Mouse (Mus musculus) layer of hippocampus, postnatal 25 days (tissue): ENCODE data around the gene Pah. TPM values are rescaled to one million over a fixed set of nuclear protein-coding genes. Genes with fewer than 3 reads are reported as not detected.

Source experiments
- DNase-seq, 2 experiments: peaks; one replicate each; pipeline ENCODE4 v3.0.0; 2022; ENCODE audit warnings: mixed read lengths in 2 of 2, low spot score in 1 of 2; ENCODE audit errors: extremely low spot score in 1 of 2
- total RNA-seq, 2 experiments: library from RNA; stranded (reverse); gene quantifications; 2 replicates each; pipeline ENCODE4 v1.2.3; 2021

Gene Pah
- total RNA-seq: not detected

DNA sequence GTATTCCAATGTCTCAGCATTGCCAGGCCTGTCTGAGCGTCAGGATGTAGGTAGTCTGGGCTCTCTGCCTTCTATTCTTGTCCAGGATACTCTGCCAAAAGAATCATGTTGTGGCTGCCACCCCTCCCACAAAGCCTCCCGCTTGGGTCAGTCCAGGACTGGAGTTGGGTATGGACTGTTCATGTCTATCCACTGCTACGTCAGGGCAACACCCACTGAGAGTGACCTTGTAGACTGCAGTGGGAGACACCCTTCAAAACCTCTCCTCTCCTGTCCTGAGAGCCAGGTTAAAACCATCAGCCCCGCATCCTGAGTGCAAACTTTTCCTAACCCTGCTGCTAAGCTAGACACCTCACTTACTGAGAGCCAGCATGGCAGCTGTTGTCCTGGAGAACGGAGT lies at the start of gene Pah:
Pah (plus strand) TSS at position 150 of the 400 bp plus-strand sequence.
- no peak for DNase-seq

DNA sequence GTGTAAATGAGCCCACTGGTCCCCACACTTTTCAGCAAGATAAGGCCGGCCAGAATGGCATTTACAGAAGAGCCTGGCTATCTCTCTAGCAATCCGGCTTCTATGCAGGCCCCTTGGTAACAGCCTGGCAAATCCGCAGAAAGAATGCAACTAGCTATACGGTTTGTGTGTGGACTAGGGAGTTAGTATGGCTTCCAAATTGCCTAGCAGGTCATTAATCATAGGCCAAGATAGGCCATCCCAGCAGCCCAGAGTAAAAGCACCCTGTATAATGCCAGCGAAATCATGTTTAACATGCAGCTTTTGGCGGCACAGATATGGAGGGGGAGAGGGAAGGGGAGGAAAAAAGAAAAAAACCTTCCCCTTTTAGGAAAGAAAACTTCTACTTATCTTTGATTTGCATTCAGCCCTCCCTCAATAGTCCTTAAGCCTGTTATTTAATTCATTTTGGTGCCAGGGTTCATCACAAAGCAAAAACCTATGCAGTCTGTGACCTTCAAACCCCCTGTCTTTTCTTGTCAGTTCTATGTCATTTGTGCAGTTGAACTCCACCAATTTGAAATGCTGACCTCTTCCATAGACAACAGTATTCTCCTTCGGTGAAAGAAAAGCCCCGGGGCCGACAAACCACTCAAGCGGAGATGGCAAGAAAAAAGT lies 48.0 kb upstream of the Pah start:
- DNase-seq: no peak

DNA sequence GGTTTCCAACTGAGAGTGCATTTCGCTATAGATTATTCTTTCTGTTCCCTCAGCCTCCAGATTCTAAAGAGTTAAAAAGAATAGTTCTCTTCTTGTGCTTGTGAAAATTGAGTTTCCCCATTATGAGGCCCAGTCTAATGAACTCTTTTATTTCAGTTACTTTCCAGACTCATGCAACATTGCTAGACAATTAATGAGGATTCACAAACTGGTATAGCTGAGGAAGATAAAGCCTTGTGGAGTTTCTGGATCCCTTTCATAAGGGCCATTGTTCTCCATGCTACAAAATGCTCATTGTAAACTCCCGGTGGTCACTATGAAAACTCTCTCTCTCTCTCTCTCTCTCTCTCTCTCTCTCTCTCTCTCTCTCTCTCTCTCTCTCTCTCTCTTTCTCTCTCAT lies 46.6 kb upstream of the Pah start:
- DNase-seq: no peak

DNA sequence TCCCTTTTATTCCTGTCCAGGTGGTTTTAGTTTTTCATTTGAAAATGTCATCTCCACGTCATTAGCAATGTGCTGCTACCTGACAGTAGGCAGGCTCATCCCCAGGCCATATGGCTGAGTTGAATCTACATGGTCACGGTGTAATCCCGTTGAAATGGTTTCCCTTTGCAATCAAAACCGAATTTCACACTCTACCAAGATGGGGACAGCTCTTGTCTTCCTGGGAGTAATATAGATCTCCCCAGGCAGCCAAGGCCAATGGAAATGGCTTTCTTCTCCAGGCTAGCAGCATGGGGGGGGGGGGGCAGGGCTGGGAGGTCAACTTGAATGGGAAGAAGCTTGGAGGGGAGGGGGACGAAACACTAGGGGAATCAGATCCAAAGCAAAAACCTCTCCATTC lies 43.7 kb upstream of the Pah start:
- no peak for DNase-seq

DNA sequence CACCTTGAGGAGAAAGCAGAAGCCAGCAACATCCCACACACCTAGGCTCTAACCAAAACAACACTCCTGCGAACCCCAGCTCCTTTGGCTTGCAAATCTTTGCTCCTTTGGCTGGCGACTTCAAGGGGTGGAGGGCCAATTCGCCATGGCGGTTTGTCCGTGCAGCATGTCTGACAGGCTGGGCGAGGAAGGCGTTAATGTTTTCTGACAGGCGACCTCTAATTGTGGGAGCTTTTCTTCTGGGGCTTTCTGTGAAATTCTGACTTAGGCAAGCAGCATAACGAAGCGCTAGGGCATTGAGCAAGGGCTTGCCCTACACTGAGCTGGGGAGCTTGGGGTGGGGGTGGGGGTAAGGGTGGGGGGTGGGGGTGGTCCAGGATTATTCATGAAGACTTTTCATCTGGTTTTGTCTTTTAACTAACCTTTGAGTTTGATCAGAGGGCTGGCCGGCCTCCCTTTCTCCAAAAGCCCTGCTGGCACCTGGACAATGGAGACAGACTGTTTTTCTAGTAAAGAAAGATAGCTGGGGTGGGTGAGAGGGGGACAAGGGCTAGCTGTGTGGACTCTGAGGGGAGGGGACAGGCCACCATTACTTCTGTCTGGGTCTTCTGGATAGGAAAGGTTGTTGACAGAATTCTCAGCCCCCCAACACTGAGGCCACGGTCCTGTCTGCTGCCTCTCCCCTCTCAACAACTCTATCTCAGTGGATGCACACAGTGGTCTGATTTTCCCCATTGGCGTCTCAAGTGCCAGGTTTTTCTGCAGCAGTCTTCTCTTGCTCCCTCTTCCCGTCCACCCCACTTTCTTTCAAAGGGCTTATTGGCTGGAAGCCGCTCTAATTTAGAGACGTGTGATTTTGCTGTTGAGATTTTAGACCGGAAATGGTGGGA lies 36.5 kb upstream of the Pah start:
- DNase-seq: no peak

DNA sequence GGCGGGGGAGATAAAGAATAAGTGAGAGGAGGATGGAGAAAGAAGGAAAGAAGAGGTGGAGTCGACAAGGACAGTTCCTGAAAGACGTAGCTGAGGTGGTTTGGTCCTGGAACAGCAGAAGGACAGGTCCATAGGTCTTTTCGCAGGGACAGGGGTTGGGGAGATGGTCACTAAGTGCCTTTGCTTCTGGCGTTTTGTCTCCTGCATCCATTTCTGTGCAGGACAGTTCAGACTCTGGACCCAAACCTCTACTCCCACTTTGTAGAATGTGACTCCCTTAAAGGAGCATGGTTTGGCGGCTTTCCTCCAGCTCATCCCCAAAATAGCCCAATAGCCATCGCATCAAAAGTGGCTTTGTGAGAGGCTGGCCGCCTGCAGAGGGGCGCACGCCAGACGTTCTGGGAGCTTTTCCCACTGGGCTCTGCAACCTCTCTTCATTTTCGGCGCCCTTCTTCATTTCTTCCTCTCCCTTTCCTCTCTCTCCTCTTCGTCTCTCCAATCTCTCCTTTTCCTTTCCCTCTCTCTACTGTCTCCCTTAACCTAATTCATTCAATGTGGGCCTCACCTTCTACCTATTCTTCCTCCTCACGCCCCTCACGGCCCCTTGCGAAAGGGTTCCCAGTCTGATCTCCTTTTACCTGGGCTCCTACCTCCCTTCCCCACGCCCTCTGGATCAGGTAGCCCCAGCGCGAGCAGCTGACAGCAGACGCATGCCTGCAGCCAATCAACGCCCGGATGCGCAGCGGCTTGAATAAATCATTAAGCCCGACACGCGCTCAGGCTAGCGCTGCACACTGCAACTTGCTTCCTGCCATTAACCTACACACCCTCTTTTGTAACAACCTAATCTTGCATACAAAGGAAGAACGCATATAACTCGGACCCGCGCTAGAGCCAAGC lies 35.6 kb upstream of the Pah start:
- DNase-seq: peak in 1 of 2 experiments; percentile 41

DNA sequence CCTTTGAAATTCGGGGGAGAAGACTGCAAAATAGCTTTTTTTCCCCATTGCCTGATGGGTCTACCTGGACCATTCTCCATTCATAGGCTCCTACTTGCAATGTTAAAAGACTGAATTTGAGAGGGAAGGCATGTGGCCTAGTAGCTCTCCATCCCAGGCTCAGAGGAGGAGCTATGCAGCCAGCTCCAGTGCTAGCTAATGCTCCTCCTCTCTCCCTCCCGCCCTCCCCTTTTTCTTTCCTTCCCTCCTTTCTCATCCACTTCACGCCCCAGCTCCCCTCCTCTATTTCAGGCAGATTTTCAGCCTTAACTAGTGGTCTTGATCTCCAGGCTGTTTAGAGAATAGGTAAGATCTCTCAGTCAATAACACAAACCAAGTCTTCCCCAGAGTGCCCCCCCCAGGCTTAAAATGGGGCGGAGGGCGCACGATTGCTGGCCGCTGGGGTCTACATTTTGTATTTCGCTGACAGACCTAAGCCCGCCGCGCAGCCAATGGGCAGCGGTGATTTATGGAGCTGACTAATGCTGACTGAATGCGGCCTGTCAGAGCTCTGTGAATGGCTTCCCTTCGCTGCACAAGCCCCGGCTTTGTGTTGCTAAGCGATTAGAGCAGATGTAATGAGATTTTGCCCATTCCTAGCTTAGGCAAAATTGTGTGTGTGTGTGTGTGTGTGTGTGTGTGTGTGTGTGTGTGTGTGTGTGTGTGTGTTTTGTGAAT lies 33.0 kb upstream of the Pah start:
- peak in 1 of 2 experiments; percentile 24 for DNase-seq

DNA sequence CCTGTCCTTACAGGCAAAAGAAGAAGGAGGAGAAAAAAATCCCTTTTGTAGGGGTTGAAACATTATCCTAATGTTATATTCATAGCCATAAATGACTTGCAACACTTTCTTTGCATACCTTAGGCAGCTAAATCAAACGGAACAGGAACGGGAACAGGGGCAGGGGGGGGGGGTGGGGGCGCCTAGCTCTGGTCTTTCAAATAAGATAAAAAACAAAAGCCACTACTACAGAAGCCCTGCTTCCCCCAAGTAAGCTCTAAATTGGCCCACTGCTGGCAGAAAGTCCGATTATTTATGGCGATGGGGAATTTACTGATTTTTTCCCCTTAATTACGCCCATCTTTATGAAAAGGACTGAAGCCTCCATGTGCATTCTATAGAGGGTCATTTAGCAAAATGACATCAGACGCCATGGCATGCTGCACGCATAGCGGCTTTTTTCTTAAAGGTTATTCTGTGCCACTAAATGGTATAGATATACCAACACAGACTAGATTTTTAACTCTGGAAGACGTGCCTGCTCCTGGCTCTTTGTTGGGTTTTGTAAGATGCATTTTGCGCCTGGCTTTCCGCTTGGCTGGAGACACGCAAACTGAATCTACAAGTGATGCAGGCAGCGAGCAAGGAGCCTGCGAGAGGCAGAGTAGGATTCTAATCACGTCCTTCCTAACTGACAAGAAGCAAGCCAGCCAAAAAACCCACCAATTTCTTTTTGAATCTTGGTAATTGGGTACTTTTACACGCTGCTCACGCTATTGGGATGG lies 32.2 kb upstream of the Pah start:
- peak in 1 of 2 experiments; percentile 20 for DNase-seq

DNA sequence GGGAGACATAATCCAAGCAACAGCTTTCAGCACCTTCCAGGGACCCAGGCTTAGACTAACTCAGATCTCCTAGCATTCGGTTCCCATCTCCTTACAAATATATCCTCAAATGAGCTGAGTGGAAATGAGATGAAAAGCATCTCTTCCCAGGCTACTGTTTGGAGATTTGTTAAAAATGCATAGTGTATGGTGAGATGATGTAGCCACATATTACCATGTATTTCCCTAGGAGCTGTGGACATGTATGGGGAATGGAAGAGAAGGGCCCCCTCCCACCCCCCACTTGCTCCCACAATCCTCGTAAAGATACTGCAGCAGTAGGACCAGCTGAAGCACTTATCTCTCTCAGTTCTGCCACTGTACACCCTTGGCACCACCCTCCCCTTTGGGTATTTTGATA lies 31.3 kb upstream of the Pah start:
- DNase-seq: no peak

DNA sequence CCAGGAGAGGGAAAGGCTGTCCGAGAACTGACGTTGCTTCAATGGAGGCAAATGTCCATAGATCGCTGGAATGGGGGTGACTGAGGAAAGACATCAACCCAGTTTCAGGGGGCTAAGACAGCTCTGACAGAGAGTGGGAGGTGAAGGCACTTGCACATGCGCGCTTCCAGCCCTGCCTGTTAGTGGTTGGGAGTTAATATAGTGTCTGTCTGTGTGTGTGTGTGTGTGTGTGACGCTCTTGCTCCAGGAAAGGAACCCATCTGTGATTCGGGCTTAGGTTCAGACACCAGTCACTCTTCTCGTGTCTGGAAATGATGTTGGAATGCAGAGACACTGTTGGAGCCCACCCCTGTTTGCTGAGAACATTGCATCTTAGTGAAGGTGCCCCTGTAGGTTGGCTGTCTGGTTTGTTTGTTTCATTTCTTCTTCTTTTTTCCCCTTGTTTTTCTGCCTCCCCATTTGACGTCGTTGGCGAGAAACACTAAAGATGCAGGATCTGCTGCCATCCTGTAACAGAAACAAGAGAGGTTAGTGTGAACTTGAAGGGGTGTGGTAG lies 30.0 kb upstream of the Pah start:
- no peak for DNase-seq

DNA sequence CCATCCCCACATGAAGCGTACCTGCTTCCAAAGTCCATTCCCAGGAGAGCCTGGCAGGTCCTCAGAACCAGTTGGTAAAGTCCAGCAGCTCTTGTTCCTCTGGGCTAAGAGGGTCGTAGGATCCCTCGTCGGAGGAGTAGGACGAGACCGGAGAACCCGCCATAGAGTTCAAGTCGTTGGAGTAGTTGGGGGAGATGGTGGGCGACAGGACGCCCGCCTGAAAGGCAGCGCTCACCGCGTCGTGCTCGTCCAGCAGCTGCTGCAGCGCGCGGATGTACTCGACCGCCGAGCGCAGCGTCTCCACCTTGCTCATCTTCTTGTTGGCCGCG lies 29.3 kb upstream of the Pah start:
- no peak for DNase-seq

DNA sequence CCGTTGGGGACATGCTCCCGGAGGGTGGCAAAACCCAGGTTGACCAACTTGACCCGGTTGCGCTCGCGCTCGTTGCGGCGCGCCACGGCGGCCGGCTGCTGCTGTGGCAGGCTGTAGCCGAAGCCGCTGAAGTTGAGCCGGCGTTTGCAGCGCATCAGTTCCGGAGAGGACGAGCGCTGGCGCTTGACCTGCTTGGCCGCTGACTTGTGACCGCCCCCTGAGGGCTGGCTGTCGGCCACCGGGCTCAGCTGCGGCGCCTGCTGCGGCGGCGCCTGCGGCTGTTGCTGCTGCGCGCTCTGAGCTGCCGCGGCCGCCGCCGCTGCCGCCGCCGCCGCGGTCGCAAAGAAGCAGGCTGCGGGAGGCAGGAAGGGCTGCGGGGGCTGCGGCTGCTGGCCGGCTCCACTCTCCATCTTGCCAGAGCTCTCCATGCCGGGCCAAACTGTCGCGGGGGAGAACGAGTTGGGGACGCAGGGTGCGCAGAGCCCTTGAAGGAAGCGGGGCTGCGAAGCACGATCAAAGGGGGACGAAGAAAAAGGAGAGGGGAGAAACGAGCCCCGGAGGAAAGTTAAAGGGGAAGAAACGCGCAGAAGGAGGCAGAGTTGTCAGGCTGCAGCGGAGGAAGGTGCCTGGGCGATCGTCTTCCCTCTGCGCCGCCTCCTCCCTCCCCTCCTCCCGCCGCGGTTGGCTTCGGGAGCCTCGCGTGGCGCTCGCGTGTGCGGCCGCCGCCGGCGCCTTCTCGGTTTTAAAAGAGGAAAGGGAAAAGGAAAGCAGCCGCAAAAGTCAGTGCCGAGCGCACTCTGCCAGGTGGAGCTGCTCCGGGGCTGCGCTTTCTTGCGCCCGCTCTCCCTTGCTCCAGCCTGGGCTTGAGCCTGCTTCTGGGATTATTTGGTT lies 28.7 kb upstream of the Pah start:
- DNase-seq: peak; percentile 49 to 63

DNA sequence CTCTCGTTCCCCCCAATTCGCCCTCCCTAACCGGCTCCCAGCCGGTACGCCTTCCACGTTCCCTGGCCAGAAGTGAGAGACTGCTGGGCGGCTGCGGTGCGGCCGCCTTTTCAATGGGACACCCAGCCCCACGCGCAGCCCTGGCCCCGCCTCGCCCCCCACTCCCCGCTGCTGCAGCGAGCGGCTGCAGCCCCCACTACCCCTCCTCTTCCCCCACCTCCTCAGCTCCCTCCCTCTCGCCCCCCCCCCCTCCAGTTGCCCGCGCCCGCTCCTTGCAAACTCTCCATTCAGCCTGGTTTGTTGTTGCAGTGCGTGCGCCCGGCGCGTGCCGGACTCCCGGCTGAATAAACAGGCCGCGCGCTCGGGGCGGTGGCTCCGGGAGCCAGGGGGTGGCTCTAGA lies 28.0 kb upstream of the Pah start, which contains the start of gene Ascl1:
Ascl1 (minus strand) TSS at position 85 of the 400 bp plus-strand sequence.
- DNase-seq: peak in 1 of 2 experiments; percentile 20

DNA sequence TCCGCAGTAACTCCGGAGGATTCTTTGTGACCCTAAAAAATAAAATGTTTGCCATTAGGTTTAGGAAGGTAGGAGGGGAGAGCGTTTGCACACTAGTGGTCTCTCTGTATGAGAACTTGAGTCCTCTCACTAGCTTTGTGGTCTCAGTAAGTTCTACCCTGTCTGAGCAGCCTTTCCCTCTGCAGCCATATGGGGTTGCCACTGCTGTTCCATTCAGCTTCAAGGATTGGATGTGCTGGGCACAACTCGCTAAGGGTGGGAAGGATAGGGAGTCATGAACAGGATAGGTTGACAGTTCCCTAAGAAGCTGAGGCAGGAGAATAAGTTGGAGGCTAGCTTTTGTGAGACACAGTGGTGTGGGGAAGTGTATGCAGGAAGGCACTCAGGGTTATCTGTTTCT lies 27.4 kb upstream of the Pah start:
- no peak for DNase-seq

DNA sequence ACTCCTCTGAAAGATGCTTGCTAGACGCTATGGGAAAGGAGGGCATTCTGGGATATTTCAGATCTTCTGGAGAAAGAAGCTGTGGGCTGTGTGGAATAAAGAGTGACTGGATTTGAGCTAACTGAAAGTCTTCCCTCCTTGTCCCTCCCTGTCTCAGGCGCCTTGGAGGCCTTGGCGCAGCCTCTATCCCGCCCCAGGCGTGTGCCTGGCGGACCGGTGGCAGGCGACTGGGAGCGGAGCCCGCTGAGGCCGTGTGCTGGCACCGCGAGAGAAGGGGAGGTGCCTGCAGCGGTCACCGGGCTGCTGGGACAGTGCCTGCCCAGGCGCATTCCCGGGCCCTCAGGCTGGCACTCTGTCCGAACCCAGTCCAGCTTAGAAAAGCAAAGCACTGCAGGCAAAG lies 27.0 kb upstream of the Pah start:
- peak in 1 of 2 experiments; percentile 43 for DNase-seq

DNA sequence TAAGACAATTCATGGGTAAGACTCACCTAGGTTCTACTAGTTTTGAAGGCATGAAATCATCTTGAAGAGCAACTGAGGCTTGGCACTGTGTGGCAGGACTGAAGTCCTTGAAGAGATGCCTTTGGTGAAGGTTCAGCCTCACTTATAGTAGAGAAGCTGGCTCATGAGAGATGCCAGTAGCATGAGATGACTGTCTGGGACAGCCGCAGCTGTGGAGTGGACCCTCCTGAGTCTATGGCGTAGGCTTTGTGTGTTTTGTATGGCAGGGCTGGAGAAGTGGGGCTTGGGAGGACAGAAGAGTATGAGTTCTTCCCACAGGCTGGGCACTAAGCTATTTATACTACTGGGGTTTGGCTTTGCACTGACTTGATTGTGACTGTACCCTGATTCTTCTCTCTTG lies 24.5 kb upstream of the Pah start:
- DNase-seq: no peak

DNA sequence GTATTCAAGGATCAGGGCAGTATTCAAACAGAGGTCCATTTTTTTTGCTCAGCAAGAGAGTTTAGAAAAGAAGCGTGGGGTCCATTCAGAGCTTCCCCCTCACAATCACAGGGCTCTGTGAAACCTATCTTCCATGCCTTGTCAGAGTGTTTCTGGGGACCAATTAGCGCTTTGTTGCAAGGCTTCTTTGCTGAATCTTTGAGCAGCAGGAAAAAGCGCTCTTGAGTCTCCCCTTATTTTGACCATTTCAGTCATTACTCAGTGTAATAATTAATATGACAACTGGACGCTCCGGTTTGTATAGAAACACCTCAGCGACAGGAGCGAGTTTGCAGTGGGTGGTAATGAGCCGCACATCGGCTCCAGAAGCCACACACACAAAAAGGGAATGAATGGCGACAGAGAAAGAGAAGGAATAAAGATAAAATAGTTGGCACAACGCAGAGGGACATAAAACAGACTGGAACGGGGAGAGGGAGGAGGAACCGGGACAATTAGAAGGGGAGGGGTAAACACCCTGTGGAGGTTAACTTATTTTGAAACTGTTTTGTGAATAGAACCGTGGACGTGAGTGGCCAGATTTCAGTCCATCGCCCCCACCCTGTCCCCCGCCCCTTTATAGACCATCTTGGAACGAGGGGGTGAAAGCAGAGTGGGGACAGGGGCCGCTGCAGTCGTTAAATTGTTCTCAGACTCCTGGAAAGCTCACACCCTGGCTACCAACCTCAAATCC lies 20.5 kb upstream of the Pah start:
- DNase-seq: no peak

DNA sequence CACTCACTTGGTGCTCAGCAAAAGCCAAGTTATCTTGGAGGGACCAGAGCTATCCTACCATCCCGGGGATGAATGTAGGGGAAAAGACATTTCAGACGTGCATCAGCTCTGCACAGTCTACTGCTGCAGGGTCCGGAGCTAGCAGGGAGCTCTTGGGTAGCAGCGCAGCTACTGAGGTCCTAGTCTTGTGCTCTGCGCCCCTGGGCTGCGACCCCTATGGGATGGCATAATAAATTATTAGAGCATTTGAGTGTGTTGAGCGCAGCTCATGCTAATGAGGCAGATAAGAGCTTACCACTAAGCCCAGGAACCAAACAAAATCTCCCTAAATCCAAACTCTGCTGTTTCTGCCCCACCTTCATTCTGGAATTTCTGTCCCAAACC lies 19.9 kb upstream of the Pah start:
- no peak for DNase-seq
